Mouse (Mus musculus) liver, postnatal 0 days (tissue): ENCODE measurements around the gene Olfr267.

Experiments
- CTCF ChIP-seq: sonication (generic); IDR thresholded peaks from 2 replicates; pipeline ENCODE4 v1.5.1; 2016; ENCODE audit warnings: antibody characterized with exemption, low read depth
- EP300 ChIP-seq: IDR thresholded peaks from 2 replicates; pipeline ENCODE4 v1.6.1; 2016; ENCODE audit warnings: antibody characterized with exemption, low read depth, mild to moderate bottlenecking

- no peak for TF ChIP-seq CTCF
- no peak for TF ChIP-seq EP300
Measured at GRCm38 (mm10) chr4:58763417-58763816, 24.1 kb downstream of the Olfr267 start.
